Mouse (Mus musculus) cerebellum, adult 2 months (tissue): Measurements from ENCODE around the gene Ptbp1.

Experiments used
- CTCF ChIP-seq: fragments of 200-500 bp; IDR thresholded peaks from 2 replicates; pipeline ENCODE4 v1.5.1; 2011; ENCODE audit warnings: low read depth, mild to moderate bottlenecking, control low read depth, low read length, moderate library complexity, borderline replicate concordance; ENCODE audit not compliant: insufficient read depth
- POLR2A ChIP-seq: fragments of 200-500 bp; IDR thresholded peaks from 2 replicates; pipeline ENCODE4 v1.6.1; 2011; ENCODE audit warnings: low read length, control low read depth, borderline replicate concordance; ENCODE audit not compliant: insufficient read depth

GRCm38 (mm10) chr10:79896306-79896705 lies 42.1 kb downstream of the Ptbp1 start:
- TF ChIP-seq CTCF (no peak), POLR2A (no peak)
